Mouse (Mus musculus): ENCODE measurements around the gene Trpm3. TPM values are rescaled to one million over a fixed set of nuclear protein-coding genes. Genes with fewer than 3 reads are reported as not detected.

Gene Trpm3
- polyA plus RNA-seq, 1 experiment = 0.05 TPM

DNA sequence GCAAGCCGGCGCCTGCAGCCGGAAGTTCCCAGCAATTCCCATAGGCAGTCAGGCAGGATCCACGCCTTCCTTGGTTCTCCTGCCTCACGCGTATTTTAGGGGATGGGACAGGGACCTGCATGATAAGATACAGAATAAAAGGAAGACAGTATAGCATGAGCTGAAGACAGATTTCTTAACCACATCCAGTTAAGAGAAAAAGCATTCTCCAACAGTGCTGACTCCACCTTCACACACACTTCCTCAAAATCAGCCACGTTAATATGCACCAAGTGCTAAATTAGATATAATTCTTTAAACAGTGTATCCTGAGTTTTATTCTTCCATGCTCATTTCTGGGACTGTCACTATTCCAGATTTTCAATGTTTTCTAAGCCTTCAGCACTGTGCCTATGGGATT lies 839.9 kb downstream of the Trpm3 start:
- no peaks in the 10 kb centered on the region for H3K27me3 ChIP-seq (ENCODE audit: control insufficient read depth, insufficient read depth, insufficient read length)
- no peak overlapping the region for H3ac ChIP-seq (ENCODE audit: control insufficient read depth, insufficient read length, low read depth)
- TF ChIP-seq CEBPB (IDR thresholded peaks at IDR 0.05; ENCODE audit: low read depth) (no peak), USF1 (IDR thresholded peaks at IDR 0.05; ENCODE audit: low read depth) (no peak), CTCF (IDR thresholded peaks at IDR 0.05; ENCODE audit: control insufficient read depth, insufficient read depth, insufficient read length) (no peak), MAX (IDR thresholded peaks at IDR 0.05) (no peak), MYOD1 (IDR thresholded peaks at IDR 0.05; ENCODE audit: control insufficient read depth, insufficient read length, low read depth) (no peak), FOSL1 (IDR thresholded peaks at IDR 0.05; ENCODE audit: insufficient read depth, low read length, poor library complexity, severe bottlenecking) (no peak), MYOG (IDR thresholded peaks at IDR 0.05; ENCODE audit: control insufficient read depth, extremely low read depth, insufficient read length) (no peak)
- no peaks in the 10 kb centered on the region for H3K79me2 ChIP-seq (ENCODE audit: control insufficient read depth, insufficient read depth)
- no peaks in the 10 kb centered on the region for H3K79me3 ChIP-seq (ENCODE audit: low read depth)
- no peaks in the 10 kb centered on the region for H3K36me3 ChIP-seq (ENCODE audit: control insufficient read depth, insufficient read depth)
- H3K4me3 ChIP-seq (ENCODE audit: insufficient read depth, poor library complexity, severe bottlenecking) = no peak overlapping the region

DNA sequence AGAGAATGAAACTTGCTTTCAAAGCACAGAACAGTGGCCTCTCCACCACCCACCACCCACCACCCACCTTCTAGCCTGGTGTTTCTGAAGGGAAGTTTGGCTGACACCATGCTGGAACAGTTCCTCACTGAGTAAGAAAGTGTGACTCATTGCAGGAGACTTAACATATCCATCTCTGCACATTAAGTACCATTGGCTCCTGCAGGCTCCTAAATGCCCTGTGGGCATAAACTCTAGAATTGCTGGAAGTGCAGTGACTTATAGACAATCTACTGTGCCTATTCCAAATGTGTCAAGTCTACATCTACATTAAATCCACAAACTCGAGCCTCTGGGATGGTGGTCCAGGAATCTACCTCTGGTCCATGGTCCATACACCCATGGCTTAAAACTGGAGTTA lies 840.3 kb downstream of the Trpm3 start:
- no peaks in the 10 kb centered on the region for H3K27me3 ChIP-seq (ENCODE audit: control insufficient read depth, insufficient read depth, insufficient read length)
- TF ChIP-seq MAX (IDR thresholded peaks at IDR 0.05) (no peak), FOSL1 (IDR thresholded peaks at IDR 0.05; ENCODE audit: insufficient read depth, low read length, poor library complexity, severe bottlenecking) (no peak), CTCF (IDR thresholded peaks at IDR 0.05; ENCODE audit: control insufficient read depth, insufficient read depth, insufficient read length) (no peak), MYOD1 (IDR thresholded peaks at IDR 0.05; ENCODE audit: control insufficient read depth, insufficient read length, low read depth) (no peak), USF1 (IDR thresholded peaks at IDR 0.05; ENCODE audit: low read depth) (no peak), MYOG (IDR thresholded peaks at IDR 0.05; ENCODE audit: control insufficient read depth, extremely low read depth, insufficient read length) (no peak), CEBPB (IDR thresholded peaks at IDR 0.05; ENCODE audit: low read depth) (no peak)

DNA sequence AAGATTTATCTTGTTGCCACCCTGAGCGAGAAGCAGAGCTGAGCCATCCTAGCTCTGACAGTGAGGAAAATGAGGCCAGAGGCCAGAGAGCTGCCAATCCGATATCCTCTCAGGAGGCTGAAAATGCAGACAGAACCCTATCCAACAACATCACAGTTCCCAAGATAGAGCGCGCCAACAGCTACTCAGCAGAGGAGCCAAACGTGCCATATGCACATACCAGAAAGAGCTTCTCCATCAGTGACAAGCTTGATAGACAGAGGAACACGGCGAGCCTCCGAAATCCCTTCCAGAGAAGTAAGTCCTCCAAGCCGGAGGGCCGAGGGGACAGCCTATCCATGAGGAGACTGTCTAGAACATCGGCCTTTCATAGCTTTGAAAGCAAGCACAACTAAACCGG lies 849.1 kb downstream of the Trpm3 start:
- Histone ChIP-seq H3K79me2 (ENCODE audit: control insufficient read depth, insufficient read depth) (no peaks in the 10 kb centered on the region), H3K36me3 (ENCODE audit: control insufficient read depth, insufficient read depth) (no peaks in the 10 kb centered on the region), H3K27me3 (ENCODE audit: control insufficient read depth, insufficient read depth, insufficient read length) (no peaks in the 10 kb centered on the region), H3ac (ENCODE audit: control insufficient read depth, insufficient read length, low read depth) (no peak overlapping the region), H3K4me3 (ENCODE audit: insufficient read depth, poor library complexity, severe bottlenecking) (no peak overlapping the region), H3K79me3 (ENCODE audit: low read depth) (no peaks in the 10 kb centered on the region)
- TF ChIP-seq MAX (IDR thresholded peaks at IDR 0.05) (no peak), MYOG (IDR thresholded peaks at IDR 0.05; ENCODE audit: control insufficient read depth, extremely low read depth, insufficient read length) (no peak), MYOD1 (IDR thresholded peaks at IDR 0.05; ENCODE audit: control insufficient read depth, insufficient read length, low read depth) (no peak), USF1 (IDR thresholded peaks at IDR 0.05; ENCODE audit: low read depth) (no peak), CTCF (IDR thresholded peaks at IDR 0.05; ENCODE audit: control insufficient read depth, insufficient read depth, insufficient read length) (no peak)

More for the DNA sequence above, 840.3 kb downstream of the Trpm3 start:
- Histone ChIP-seq H3K4me3 (ENCODE audit: insufficient read depth, poor library complexity, severe bottlenecking) (no peak overlapping the region), H3ac (ENCODE audit: control insufficient read depth, insufficient read length, low read depth) (no peak overlapping the region), H3K36me3 (ENCODE audit: control insufficient read depth, insufficient read depth) (no peaks in the 10 kb centered on the region), H3K79me2 (ENCODE audit: control insufficient read depth, insufficient read depth) (no peaks in the 10 kb centered on the region), H3K79me3 (ENCODE audit: low read depth) (no peaks in the 10 kb centered on the region)

DNA sequence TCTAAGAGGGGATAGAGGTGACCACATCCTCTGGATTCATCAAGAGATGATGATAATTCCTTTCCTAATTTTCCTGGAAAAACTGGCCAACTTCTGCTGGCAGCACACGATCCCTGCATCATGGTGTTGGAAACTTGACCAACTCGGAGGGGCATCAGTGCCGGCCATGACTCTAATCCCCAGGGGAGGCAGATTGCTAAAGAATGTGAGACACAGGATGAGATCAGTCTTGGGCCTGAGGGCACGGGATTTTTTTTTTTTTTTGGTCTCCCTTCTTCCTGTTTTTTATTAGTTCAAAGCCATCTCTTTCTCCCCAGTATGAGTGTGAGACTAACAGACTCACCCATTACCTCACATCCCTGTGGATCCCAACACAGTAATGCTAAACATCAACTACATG lies 855.1 kb downstream of the Trpm3 start:
- no peaks in the 10 kb centered on the region for H3K36me3 ChIP-seq (ENCODE audit: control insufficient read depth, insufficient read depth)
- no peaks in the 10 kb centered on the region for H3K27me3 ChIP-seq (ENCODE audit: control insufficient read depth, insufficient read depth, insufficient read length)
- no peak overlapping the region for H3ac ChIP-seq (ENCODE audit: control insufficient read depth, insufficient read length, low read depth)
- no peaks in the 10 kb centered on the region for H3K79me3 ChIP-seq (ENCODE audit: low read depth)
- no peaks in the 10 kb centered on the region for H3K79me2 ChIP-seq (ENCODE audit: control insufficient read depth, insufficient read depth)
- TF ChIP-seq MYOG (IDR thresholded peaks at IDR 0.05; ENCODE audit: control insufficient read depth, extremely low read depth, insufficient read length) (no peak), CEBPB (IDR thresholded peaks at IDR 0.05; ENCODE audit: low read depth) (no peak), MYOD1 (IDR thresholded peaks at IDR 0.05; ENCODE audit: control insufficient read depth, insufficient read length, low read depth) (no peak), MAX (IDR thresholded peaks at IDR 0.05) (no peak), FOSL1 (IDR thresholded peaks at IDR 0.05; ENCODE audit: insufficient read depth, low read length, poor library complexity, severe bottlenecking) (no peak), CTCF (IDR thresholded peaks at IDR 0.05; ENCODE audit: control insufficient read depth, insufficient read depth, insufficient read length) (no peak), USF1 (IDR thresholded peaks at IDR 0.05; ENCODE audit: low read depth) (no peak)
- no peak overlapping the region for H3K4me3 ChIP-seq (ENCODE audit: insufficient read depth, poor library complexity, severe bottlenecking)

DNA sequence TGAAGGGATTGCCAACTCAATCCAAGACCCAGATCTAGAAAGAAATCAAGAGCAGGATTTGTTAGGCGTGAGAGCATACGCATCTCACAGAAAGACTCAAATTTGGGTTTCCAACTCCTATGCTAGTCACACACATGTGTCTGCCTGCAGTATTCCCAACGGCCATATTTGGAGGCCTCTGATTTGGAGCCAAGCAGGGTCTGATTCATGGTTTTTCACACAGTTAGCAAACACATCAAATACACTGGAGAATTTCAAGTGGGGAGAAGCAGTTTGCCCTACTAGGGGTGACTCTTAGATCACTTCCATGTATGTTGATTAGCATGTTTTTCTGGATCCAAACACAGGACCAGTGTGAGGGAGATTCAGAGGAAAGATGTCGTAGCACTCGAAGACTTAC lies 855.7 kb downstream of the Trpm3 start:
- TF ChIP-seq CTCF (IDR thresholded peaks at IDR 0.05; ENCODE audit: control insufficient read depth, insufficient read depth, insufficient read length) (no peak), MYOD1 (IDR thresholded peaks at IDR 0.05; ENCODE audit: control insufficient read depth, insufficient read length, low read depth) (no peak), MAX (IDR thresholded peaks at IDR 0.05) (no peak), CEBPB (IDR thresholded peaks at IDR 0.05; ENCODE audit: low read depth) (no peak), FOSL1 (IDR thresholded peaks at IDR 0.05; ENCODE audit: insufficient read depth, low read length, poor library complexity, severe bottlenecking) (no peak), MYOG (IDR thresholded peaks at IDR 0.05; ENCODE audit: control insufficient read depth, extremely low read depth, insufficient read length) (no peak), USF1 (IDR thresholded peaks at IDR 0.05; ENCODE audit: low read depth) (no peak)
- H3K79me3 ChIP-seq (ENCODE audit: low read depth) = no peaks in the 10 kb centered on the region
- H3ac ChIP-seq (ENCODE audit: control insufficient read depth, insufficient read length, low read depth) = no peak overlapping the region
- H3K27me3 ChIP-seq (ENCODE audit: control insufficient read depth, insufficient read depth, insufficient read length) = no peaks in the 10 kb centered on the region
- H3K4me3 ChIP-seq (ENCODE audit: insufficient read depth, poor library complexity, severe bottlenecking) = no peak overlapping the region
- H3K79me2 ChIP-seq (ENCODE audit: control insufficient read depth, insufficient read depth) = no peaks in the 10 kb centered on the region
- no peaks in the 10 kb centered on the region for H3K36me3 ChIP-seq (ENCODE audit: control insufficient read depth, insufficient read depth)

DNA sequence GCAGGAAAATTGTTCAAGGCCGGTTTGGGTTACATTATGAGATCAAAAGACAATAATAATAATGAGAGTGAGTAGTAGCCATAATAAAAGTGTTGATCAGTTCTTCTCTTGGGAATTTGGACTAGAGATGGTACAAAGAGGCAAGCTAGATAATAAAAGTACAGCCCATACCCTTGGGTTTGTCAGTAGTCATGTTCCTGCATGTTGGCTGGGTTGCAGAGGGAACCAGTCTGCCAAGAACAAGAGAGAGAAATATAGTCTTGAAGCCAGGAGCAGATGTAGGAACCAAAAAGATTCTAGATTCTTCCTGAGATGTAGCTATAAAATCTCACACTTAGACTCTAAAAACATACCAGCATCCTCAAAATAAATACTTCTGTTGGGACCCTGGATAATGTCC lies 861.4 kb downstream of the Trpm3 start:
- Histone ChIP-seq H3K27me3 (ENCODE audit: control insufficient read depth, insufficient read depth, insufficient read length) (no peaks in the 10 kb centered on the region), H3K79me3 (ENCODE audit: low read depth) (no peaks in the 10 kb centered on the region), H3ac (ENCODE audit: control insufficient read depth, insufficient read length, low read depth) (no peak overlapping the region), H3K79me2 (ENCODE audit: control insufficient read depth, insufficient read depth) (no peaks in the 10 kb centered on the region), H3K4me3 (ENCODE audit: insufficient read depth, poor library complexity, severe bottlenecking) (no peak overlapping the region), H3K36me3 (ENCODE audit: control insufficient read depth, insufficient read depth) (no peaks in the 10 kb centered on the region)
- no peak for TF ChIP-seq MYOD1 (IDR thresholded peaks at IDR 0.05; ENCODE audit: control insufficient read depth, insufficient read length, low read depth)
- no peak for TF ChIP-seq USF1 (IDR thresholded peaks at IDR 0.05; ENCODE audit: low read depth)
- TF ChIP-seq FOSL1 (IDR thresholded peaks at IDR 0.05; ENCODE audit: insufficient read depth, low read length, poor library complexity, severe bottlenecking) = no peak
- no peak for TF ChIP-seq MYOG (IDR thresholded peaks at IDR 0.05; ENCODE audit: control insufficient read depth, extremely low read depth, insufficient read length)
- no peak for TF ChIP-seq CEBPB (IDR thresholded peaks at IDR 0.05; ENCODE audit: low read depth)
- TF ChIP-seq MAX (IDR thresholded peaks at IDR 0.05) = no peak
- no peak for TF ChIP-seq CTCF (IDR thresholded peaks at IDR 0.05; ENCODE audit: control insufficient read depth, insufficient read depth, insufficient read length)
